Mouse (Mus musculus) midbrain, embryonic 12.5 days (tissue): ENCODE measurements at regions not wholly inside any gene's neighbourhood (a gene's known extent, or its start where the extent isn't known, plus 50 kb on each side); places are given as distances from the start of the nearest gene placed in this dataset.

Experiments
- ATAC-seq: fragments of 200-750 bp; cut with Nextera tagmentation; 2 replicates; pipeline ENCODE4 v1.8.0; 2017; ENCODE audit warnings: low read depth, moderate TSS enrichment, moderate library complexity; ENCODE audit not compliant: low FRiP score
- H3K27ac ChIP-seq: fragments of 300-500 bp; sonication (generic); replicated peaks from 2 replicates; pipeline ENCODE4 v1.5.1; 2016; ENCODE audit warnings: mild to moderate bottlenecking
- H3K27me3 ChIP-seq: fragments of 300-500 bp; sonication (generic); 2 replicates; pipeline ENCODE4 v1.6.1; 2016; ENCODE audit warnings: mild to moderate bottlenecking
- H3K36me3 ChIP-seq: fragments of 300-500 bp; sonication (generic); 2 replicates; pipeline ENCODE4 v1.6.1; 2016
- H3K4me1 ChIP-seq: fragments of 300-500 bp; sonication (generic); 2 replicates; pipeline ENCODE4 v1.6.1; 2016
- H3K4me2 ChIP-seq: fragments of 300-500 bp; sonication (generic); replicated peaks from 2 replicates; pipeline ENCODE4 v1.6.1; 2016; ENCODE audit warnings: mild to moderate bottlenecking, moderate library complexity
- H3K4me3 ChIP-seq: fragments of 300-500 bp; sonication (generic); 2 replicates; pipeline ENCODE4 v1.5.1; 2016; ENCODE audit warnings: mild to moderate bottlenecking
- H3K9ac ChIP-seq: fragments of 300-500 bp; sonication (generic); replicated peaks from 2 replicates; pipeline ENCODE4 v1.6.1; 2016; ENCODE audit warnings: mild to moderate bottlenecking, moderate library complexity
- H3K9me3 ChIP-seq: fragments of 300-500 bp; sonication (generic); 2 replicates; pipeline ENCODE4 v1.6.1; 2016; ENCODE audit warnings: mild to moderate bottlenecking
- WGBS: fragments of 180-500 bp; shearing (Covaris S2); methylation state at CpG from one replicate; pipeline ENCODE4 v1.1.7; 2016; 5-methylcytosine and 5-hydroxymethylcytosine counted together

GRCm38 (mm10) chr17:14538527-14538926 lies 155.5 kb downstream of the Thbs2 start:
- Histone ChIP-seq H3K4me1 (0 out of 2 replicates have a peak, but pooled peaks cover 3% of the 10 kb centered on the region), H3K9me3 (no peaks in the 10 kb centered on the region), H3K36me3 (no peaks in the 10 kb centered on the region), H3K9ac (no peak overlapping the region), H3K4me2 (no peak overlapping the region), H3K27ac (no peak overlapping the region), H3K4me3 (no peak overlapping the region), H3K27me3 (no peaks in the 10 kb centered on the region)
- 74% methylated on average over 3 of the region's 3 CpGs for WGBS
- ATAC-seq: no peak

- Histone ChIP-seq H3K9ac (no peak overlapping the region), H3K36me3 (no peaks in the 10 kb centered on the region), H3K4me3 (no peak overlapping the region), H3K27ac (no peak overlapping the region), H3K9me3 (no peaks in the 10 kb centered on the region), H3K27me3 (no peaks in the 10 kb centered on the region), H3K4me2 (no peak overlapping the region), H3K4me1 (0 out of 2 replicates have a peak, but pooled peaks cover 3% of the 10 kb centered on the region)
- ATAC-seq: no peak
- 91% methylated on average over 4 of the region's 4 CpGs for WGBS
Measured at GRCm38 (mm10) chr17:14532979-14533314, 161.1 kb downstream of the Thbs2 start.

DNA sequence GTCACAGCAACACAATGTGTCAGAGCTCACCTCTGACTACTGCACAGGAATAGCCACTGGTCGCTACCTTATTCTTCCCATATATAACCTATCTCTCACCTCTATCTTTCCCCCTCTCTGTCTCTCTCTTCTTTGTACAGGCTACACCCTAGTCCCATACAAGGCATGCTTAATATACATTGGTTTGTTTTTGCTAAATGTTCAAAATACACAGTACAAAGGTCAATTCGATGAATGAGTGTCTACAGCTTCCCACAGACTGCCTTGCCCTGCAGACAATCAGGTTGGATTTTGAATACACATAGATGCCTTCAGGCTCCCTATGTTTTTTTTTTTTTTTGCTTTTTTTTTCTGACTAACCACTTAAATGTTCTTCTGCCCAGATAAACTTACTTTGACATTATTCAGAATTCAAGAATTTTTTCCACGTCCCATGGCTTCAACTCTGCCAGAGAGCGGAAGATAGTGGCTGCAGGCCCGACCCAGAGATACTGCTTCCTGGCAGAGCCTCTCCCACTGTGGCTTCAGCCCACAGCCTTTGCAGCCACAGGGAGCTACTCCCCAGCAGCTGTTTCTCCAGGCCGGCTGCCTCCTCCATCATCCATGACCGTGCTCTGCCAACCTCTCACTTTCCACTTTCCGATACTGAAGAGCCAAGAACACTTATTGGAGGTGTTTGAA lies 161.6 kb downstream of the Thbs2 start:
- Histone ChIP-seq H3K36me3 (no peaks in the 10 kb centered on the region), H3K27me3 (no peaks in the 10 kb centered on the region), H3K4me3 (no peak overlapping the region), H3K27ac (no peak overlapping the region), H3K9me3 (no peaks in the 10 kb centered on the region), H3K9ac (no peak overlapping the region), H3K4me1 (0 out of 2 replicates have a peak, but pooled peaks cover 3% of the 10 kb centered on the region), H3K4me2 (no peak overlapping the region)
- 91% methylated on average over 8 of the region's 8 CpGs for WGBS
- no peak for ATAC-seq

DNA sequence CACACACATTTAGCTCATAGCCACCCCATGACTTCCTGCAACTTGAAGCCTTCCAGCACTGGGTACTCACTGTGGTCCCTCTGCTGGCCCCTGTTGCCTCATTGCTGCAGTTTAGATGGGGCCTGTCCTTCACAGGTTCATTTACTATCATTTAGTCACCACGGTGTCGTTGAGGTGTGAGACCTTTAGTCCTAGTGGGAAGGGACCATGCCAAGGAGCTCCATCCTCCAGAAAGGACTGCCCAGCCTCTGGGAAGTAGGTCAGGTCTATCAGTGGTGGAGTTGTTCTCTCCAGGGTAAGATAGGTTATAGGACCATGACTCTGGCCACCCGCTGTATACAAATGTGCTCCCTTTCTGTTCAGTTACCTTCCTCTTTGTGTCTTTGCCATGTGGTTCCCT lies 162.2 kb downstream of the Thbs2 start:
- Histone ChIP-seq H3K4me1 (0 out of 2 replicates have a peak, but pooled peaks cover 3% of the 10 kb centered on the region), H3K9me3 (no peaks in the 10 kb centered on the region), H3K4me2 (no peak overlapping the region), H3K4me3 (no peak overlapping the region), H3K9ac (no peak overlapping the region), H3K36me3 (no peaks in the 10 kb centered on the region), H3K27ac (no peak overlapping the region), H3K27me3 (no peaks in the 10 kb centered on the region)
- no peak for ATAC-seq
- 88% methylated on average over 3 of the region's 3 CpGs for WGBS

- 88% methylated on average over 2 of the region's 2 CpGs for WGBS
- no peak overlapping the region for H3K27ac ChIP-seq
- no peak for ATAC-seq
- no peak overlapping the region for H3K4me2 ChIP-seq
- H3K27me3 ChIP-seq: no peaks in the 10 kb centered on the region
- no peak overlapping the region for H3K4me3 ChIP-seq
- no peaks in the 10 kb centered on the region for H3K9me3 ChIP-seq
- H3K36me3 ChIP-seq: no peaks in the 10 kb centered on the region
- no peaks in the 10 kb centered on the region for H3K4me1 ChIP-seq
- H3K9ac ChIP-seq: no peak overlapping the region
Measured at GRCm38 (mm10) chr17:14527691-14528090, 166.3 kb downstream of the Thbs2 start.

GRCm38 (mm10) chr17:14525255-14525654 lies 168.8 kb downstream of the Thbs2 start:
- Histone ChIP-seq H3K4me2 (no peak overlapping the region), H3K27me3 (peaks cover 8% of the 10 kb centered on the region), H3K9me3 (no peaks in the 10 kb centered on the region), H3K9ac (no peak overlapping the region), H3K4me3 (no peak overlapping the region), H3K27ac (no peak overlapping the region), H3K4me1 (no peaks in the 10 kb centered on the region), H3K36me3 (no peaks in the 10 kb centered on the region)
- WGBS: 85% methylated on average over 7 of the region's 7 CpGs
- no peak for ATAC-seq

- 52% methylated on average over 13 of the region's 13 CpGs for WGBS
- peak; percentile 41; the same call in 1 of the 2 replicates for ATAC-seq
- H3K36me3 ChIP-seq: no peaks in the 10 kb centered on the region
- H3K4me1 ChIP-seq: no peaks in the 10 kb centered on the region
- no peak overlapping the region for H3K4me2 ChIP-seq
- no peak overlapping the region for H3K9ac ChIP-seq
- peaks cover 8% of the 10 kb centered on the region for H3K27me3 ChIP-seq
- no peak overlapping the region for H3K4me3 ChIP-seq
- no peaks in the 10 kb centered on the region for H3K9me3 ChIP-seq
- no peak overlapping the region for H3K27ac ChIP-seq
Measured at GRCm38 (mm10) chr17:14524426-14525236, 169.4 kb downstream of the Thbs2 start.

- Histone ChIP-seq H3K4me3 (no peak overlapping the region), H3K4me2 (no peak overlapping the region), H3K4me1 (no peaks in the 10 kb centered on the region), H3K9me3 (no peaks in the 10 kb centered on the region), H3K27me3 (peaks cover 8% of the 10 kb centered on the region), H3K36me3 (no peaks in the 10 kb centered on the region), H3K9ac (no peak overlapping the region), H3K27ac (no peak overlapping the region)
- no peak for ATAC-seq
- WGBS: 76% methylated on average over 2 of the region's 2 CpGs
Measured at GRCm38 (mm10) chr17:14522011-14522410, 172.0 kb downstream of the Thbs2 start.

DNA sequence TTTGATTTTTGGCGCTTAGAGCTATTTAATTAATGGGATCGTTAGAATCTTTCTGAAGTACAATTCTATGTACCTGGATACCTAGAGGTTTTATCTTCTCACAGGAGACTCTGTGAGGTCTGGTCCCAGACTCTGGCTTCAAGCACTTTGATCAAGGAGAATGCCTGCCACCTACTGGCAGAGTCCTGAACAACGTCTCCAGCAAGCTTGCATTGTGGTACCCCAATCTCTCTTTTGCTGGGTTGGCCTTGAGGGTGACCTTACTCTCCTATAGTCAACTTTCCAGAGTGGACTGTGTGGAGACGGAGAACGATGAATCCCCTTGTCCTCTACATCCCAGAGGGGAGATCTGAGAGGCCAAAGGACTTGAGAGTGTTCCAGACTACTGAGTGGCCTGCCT lies 173.5 kb downstream of the Thbs2 start:
- H3K9ac ChIP-seq: no peak overlapping the region
- 14% methylated on average over 5 of the region's 5 CpGs for WGBS
- no peaks in the 10 kb centered on the region for H3K9me3 ChIP-seq
- peak; percentile 44; the same call in 1 of the 2 replicates for ATAC-seq
- no peaks in the 10 kb centered on the region for H3K36me3 ChIP-seq
- H3K4me1 ChIP-seq: no peaks in the 10 kb centered on the region
- H3K27ac ChIP-seq: no peak overlapping the region
- H3K4me3 ChIP-seq: no peak overlapping the region
- H3K27me3 ChIP-seq: peaks cover 8% of the 10 kb centered on the region
- no peak overlapping the region for H3K4me2 ChIP-seq

GRCm38 (mm10) chr17:14519367-14519766 lies 174.7 kb downstream of the Thbs2 start:
- peaks cover 8% of the 10 kb centered on the region for H3K27me3 ChIP-seq
- 83% methylated on average over 4 of the region's 4 CpGs for WGBS
- no peaks in the 10 kb centered on the region for H3K4me1 ChIP-seq
- no peak overlapping the region for H3K4me2 ChIP-seq
- 0 out of 2 replicates have a peak, but pooled peaks have one; percentile 14 for ATAC-seq
- no peak overlapping the region for H3K4me3 ChIP-seq
- H3K9ac ChIP-seq: no peak overlapping the region
- no peaks in the 10 kb centered on the region for H3K36me3 ChIP-seq
- no peak overlapping the region for H3K27ac ChIP-seq
- no peaks in the 10 kb centered on the region for H3K9me3 ChIP-seq

DNA sequence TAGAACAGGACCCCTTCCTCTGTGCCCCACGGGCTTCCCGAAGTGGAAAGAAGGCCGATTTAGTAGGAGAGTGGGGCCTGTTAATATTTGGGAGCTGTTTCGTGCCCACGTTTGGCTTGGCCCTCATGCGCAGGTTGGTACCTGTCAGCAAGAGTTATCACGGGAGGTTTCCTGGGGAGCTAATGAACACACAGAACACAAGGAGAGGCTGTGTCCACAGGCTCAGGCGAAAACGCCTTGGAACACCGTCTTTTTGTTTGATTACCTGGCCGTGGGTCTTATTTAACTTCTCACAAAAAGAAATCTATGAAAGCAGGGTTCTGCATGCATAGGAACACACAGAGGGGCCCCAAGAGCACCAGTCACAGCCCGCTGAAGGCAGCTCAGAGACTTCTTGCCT lies 175.8 kb downstream of the Thbs2 start:
- Histone ChIP-seq H3K27ac (no peak overlapping the region), H3K4me3 (no peak overlapping the region), H3K36me3 (no peaks in the 10 kb centered on the region), H3K4me2 (no peak overlapping the region), H3K9me3 (no peaks in the 10 kb centered on the region), H3K9ac (no peak overlapping the region), H3K27me3 (peaks cover 8% of the 10 kb centered on the region), H3K4me1 (no peaks in the 10 kb centered on the region)
- no peak for ATAC-seq
- WGBS: 88% methylated on average over 12 of the region's 12 CpGs

DNA sequence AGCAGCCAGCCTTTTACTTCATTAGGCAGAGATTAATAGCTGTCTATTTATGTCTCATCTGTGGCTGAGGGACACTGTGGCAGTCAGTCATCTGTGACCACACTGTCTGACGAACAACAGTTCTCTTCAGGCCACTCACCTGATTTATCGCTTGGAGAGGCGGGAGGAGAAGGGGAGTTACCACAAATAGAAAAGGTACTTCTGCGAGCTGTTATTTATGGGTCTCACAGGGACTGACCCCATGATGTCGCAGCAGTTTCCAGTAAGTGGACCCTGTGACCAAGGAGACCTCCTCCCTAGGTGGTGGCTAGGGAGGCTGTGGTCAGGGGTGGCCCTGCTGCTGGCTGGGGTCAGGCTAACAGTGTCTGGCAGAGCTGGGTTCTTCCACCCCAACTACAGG lies 176.7 kb downstream of the Thbs2 start:
- Histone ChIP-seq H3K27me3 (peaks cover 8% of the 10 kb centered on the region), H3K4me2 (no peak overlapping the region), H3K9ac (no peak overlapping the region), H3K36me3 (no peaks in the 10 kb centered on the region), H3K9me3 (no peaks in the 10 kb centered on the region), H3K4me1 (no peaks in the 10 kb centered on the region), H3K4me3 (no peak overlapping the region), H3K27ac (no peak overlapping the region)
- 78% methylated on average over 5 of the region's 5 CpGs for WGBS
- no peak for ATAC-seq
